Mouse (Mus musculus): ENCODE measurements around the gene Grb2. TPM values are rescaled to one million over a fixed set of nuclear protein-coding genes. Genes with fewer than 3 reads are reported as not detected.
A peak's percentile ranks its signal among the peaks of the same experiment; 100 is the strongest.

Gene Grb2
- polyA plus RNA-seq, 1 experiment from 2014 or later, result 193 TPM

DNA sequence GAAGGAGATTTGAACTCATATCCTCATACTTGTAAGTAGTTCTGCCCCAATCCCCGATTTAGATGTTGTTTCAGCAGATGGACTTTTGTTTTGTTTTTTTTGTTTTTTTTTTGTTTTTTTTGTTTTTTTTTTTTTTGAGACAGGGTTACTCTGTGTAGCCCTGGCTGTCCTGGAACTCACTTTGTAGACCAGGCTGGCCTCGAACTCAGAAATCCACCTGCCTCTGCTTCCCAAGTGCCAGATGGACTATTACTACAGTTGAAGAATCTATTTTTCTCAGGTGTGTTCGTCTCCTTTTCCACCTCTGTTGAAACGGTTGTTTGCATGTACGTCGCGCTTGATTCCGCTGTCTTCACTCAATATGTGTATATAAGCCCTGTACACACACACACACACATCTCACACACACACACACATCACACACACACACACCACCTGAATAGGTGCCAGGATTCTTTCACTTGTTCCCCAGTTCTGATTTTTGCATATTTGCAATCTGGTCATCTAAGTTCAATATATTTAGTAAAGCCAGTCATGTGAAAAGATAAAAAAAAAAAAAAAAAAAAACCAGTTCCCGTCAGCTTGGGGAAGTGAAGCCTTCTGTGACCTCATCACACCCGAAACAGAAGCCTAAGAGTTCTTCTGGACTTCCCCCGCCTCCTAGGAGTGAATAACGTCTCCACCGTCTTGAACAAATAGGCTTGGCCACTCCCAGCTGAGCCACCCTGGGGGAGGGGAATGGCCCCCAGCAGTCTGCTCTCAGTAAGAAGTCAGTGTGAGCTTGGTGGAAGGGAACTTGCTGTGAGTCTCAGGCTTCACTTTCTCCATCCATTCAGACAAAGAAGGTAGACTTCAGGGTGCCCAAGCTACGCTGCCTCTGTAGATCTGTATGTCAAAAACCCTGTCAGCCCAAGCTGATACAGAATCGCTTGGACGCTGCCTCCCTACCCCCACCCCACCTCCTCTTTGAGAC, 77.6 kb downstream of the Grb2 start:
- WGBS, result 52% methylated on average over 16 of the region's 16 CpGs

GRCm38 (mm10) chr11:115629734-115630531, 78.5 kb downstream of the Grb2 start:
- no peak for ATAC-seq
- Histone ChIP-seq H3K4me1 (ENCODE audit: control insufficient read depth, insufficient read depth, low read depth, low read length) (peaks cover 9% of the 10 kb centered on the region), H3K4me2 (ENCODE audit: low read length) (no peak overlapping the region), H3K27ac (ENCODE audit: low read depth, low read length) (no peak overlapping the region), H3K4me3 (ENCODE audit: low read length) (no peak overlapping the region), H3K27me3 (replicated peaks; ENCODE audit: control insufficient read depth, insufficient read depth, low read length) (no peaks in the 10 kb centered on the region), H3K36me3 (ENCODE audit: control insufficient read depth, insufficient read depth, low read length) (no peaks in the 10 kb centered on the region), H3K9ac (ENCODE audit: low read depth, low read length) (no peak overlapping the region), H3K9me3 (ENCODE audit: control insufficient read depth, low read length) (no peaks in the 10 kb centered on the region)
- 90% methylated on average over 13 of the region's 13 CpGs for WGBS

More for the DNA sequence above, 77.6 kb downstream of the Grb2 start:
- ATAC-seq, result no peak
- no peaks in the 10 kb centered on the region for H3K9me3 ChIP-seq (ENCODE audit: control insufficient read depth, low read length)
- H3K9ac ChIP-seq (ENCODE audit: low read depth, low read length), result no peak overlapping the region
- no peak overlapping the region for H3K27ac ChIP-seq (ENCODE audit: low read depth, low read length)
- no peaks in the 10 kb centered on the region for H3K27me3 ChIP-seq (replicated peaks; ENCODE audit: control insufficient read depth, insufficient read depth, low read length)
- H3K36me3 ChIP-seq (ENCODE audit: control insufficient read depth, insufficient read depth, low read length), result no peaks in the 10 kb centered on the region
- H3K4me2 ChIP-seq (ENCODE audit: low read length), result no peak overlapping the region
- H3K4me3 ChIP-seq (ENCODE audit: low read length), result no peak overlapping the region
- peaks cover 9% of the 10 kb centered on the region for H3K4me1 ChIP-seq (ENCODE audit: control insufficient read depth, insufficient read depth, low read depth, low read length)

- Histone ChIP-seq H3K27me3 (replicated peaks; ENCODE audit: control insufficient read depth, insufficient read depth, low read length) (no peaks in the 10 kb centered on the region), H3K4me2 (ENCODE audit: low read length) (peak overlapping the region; percentile 55), H3K27ac (ENCODE audit: low read depth, low read length) (no peak overlapping the region), H3K9ac (ENCODE audit: low read depth, low read length) (peak overlapping the region; percentile 50; the same call in 1 of the 2 replicates), H3K9me3 (ENCODE audit: control insufficient read depth, low read length) (no peaks in the 10 kb centered on the region), H3K4me3 (ENCODE audit: low read length) (peak overlapping the region; percentile 63), H3K4me1 (ENCODE audit: control insufficient read depth, insufficient read depth, low read depth, low read length) (peaks cover 9% of the 10 kb centered on the region), H3K36me3 (ENCODE audit: control insufficient read depth, insufficient read depth, low read length) (peaks cover 2% of the 10 kb centered on the region; the same call in 1 of the 2 replicates)
- ATAC-seq, result peak; percentile 28; the same call in 1 of the 2 replicates
- WGBS, result 56% methylated on average over 12 of the region's 13 CpGs
Observed at GRCm38 (mm10) chr11:115628465-115629101, 79.8 kb downstream of the Grb2 start.

GRCm38 (mm10) chr11:115627705-115628464, 80.5 kb downstream of the Grb2 start, which contains the start of gene Slc25a19:
Gene Slc25a19 (minus strand): TSS chr11:115628295.
- Histone ChIP-seq H3K27me3 (replicated peaks; ENCODE audit: control insufficient read depth, insufficient read depth, low read length) (no peaks in the 10 kb centered on the region), H3K36me3 (ENCODE audit: control insufficient read depth, insufficient read depth, low read length) (peaks cover 4% of the 10 kb centered on the region), H3K9ac (ENCODE audit: low read depth, low read length) (peak within 1 kb of the TSS; percentile 76), H3K9me3 (ENCODE audit: control insufficient read depth, low read length) (no peaks in the 10 kb centered on the region), H3K4me2 (ENCODE audit: low read length) (peak within 1 kb of the TSS; percentile 85), H3K4me1 (ENCODE audit: control insufficient read depth, insufficient read depth, low read depth, low read length) (peaks cover 9% of the 10 kb centered on the region), H3K27ac (ENCODE audit: low read depth, low read length) (peak within 1 kb of the TSS; percentile 19; the same call in 1 of the 2 replicates), H3K4me3 (ENCODE audit: low read length) (peak within 1 kb of the TSS; percentile 63)
- ATAC-seq, result peak; percentile 99
- under 1% methylated on average over 47 of the region's 47 CpGs for WGBS

- Histone ChIP-seq H3K4me1 (ENCODE audit: control insufficient read depth, insufficient read depth, low read depth, low read length) (peaks cover 9% of the 10 kb centered on the region), H3K4me2 (ENCODE audit: low read length) (peak overlapping the region; percentile 85), H3K27ac (ENCODE audit: low read depth, low read length) (no peak overlapping the region), H3K36me3 (ENCODE audit: control insufficient read depth, insufficient read depth, low read length) (peaks cover 12% of the 10 kb centered on the region), H3K4me3 (ENCODE audit: low read length) (peak overlapping the region; percentile 63), H3K27me3 (replicated peaks; ENCODE audit: control insufficient read depth, insufficient read depth, low read length) (no peaks in the 10 kb centered on the region), H3K9me3 (ENCODE audit: control insufficient read depth, low read length) (no peaks in the 10 kb centered on the region), H3K9ac (ENCODE audit: low read depth, low read length) (peak overlapping the region; percentile 76)
- no peak for ATAC-seq
- WGBS, result 57% methylated on average over 11 of the region's 11 CpGs
Observed at GRCm38 (mm10) chr11:115626824-115627616, 81.4 kb downstream of the Grb2 start.

GRCm38 (mm10) chr11:115625877-115626276, 82.5 kb downstream of the Grb2 start:
- Histone ChIP-seq H3K36me3 (ENCODE audit: control insufficient read depth, insufficient read depth, low read length) (peaks cover 15% of the 10 kb centered on the region), H3K4me2 (ENCODE audit: low read length) (no peak overlapping the region), H3K4me3 (ENCODE audit: low read length) (no peak overlapping the region), H3K27ac (ENCODE audit: low read depth, low read length) (no peak overlapping the region), H3K4me1 (ENCODE audit: control insufficient read depth, insufficient read depth, low read depth, low read length) (peaks cover 9% of the 10 kb centered on the region), H3K27me3 (replicated peaks; ENCODE audit: control insufficient read depth, insufficient read depth, low read length) (no peaks in the 10 kb centered on the region), H3K9ac (ENCODE audit: low read depth, low read length) (no peak overlapping the region), H3K9me3 (ENCODE audit: control insufficient read depth, low read length) (no peaks in the 10 kb centered on the region)
- ATAC-seq, result no peak
- 82% methylated on average over 9 of the region's 9 CpGs for WGBS

GRCm38 (mm10) chr11:115623487-115624070, 84.8 kb downstream of the Grb2 start:
- Histone ChIP-seq H3K4me2 (ENCODE audit: low read length) (no peak overlapping the region), H3K9ac (ENCODE audit: low read depth, low read length) (no peak overlapping the region), H3K4me1 (ENCODE audit: control insufficient read depth, insufficient read depth, low read depth, low read length) (peaks cover 7% of the 10 kb centered on the region), H3K36me3 (ENCODE audit: control insufficient read depth, insufficient read depth, low read length) (peaks cover 18% of the 10 kb centered on the region), H3K4me3 (ENCODE audit: low read length) (no peak overlapping the region), H3K27ac (ENCODE audit: low read depth, low read length) (no peak overlapping the region), H3K9me3 (ENCODE audit: control insufficient read depth, low read length) (no peaks in the 10 kb centered on the region), H3K27me3 (replicated peaks; ENCODE audit: control insufficient read depth, insufficient read depth, low read length) (no peaks in the 10 kb centered on the region)
- WGBS, result 75% methylated on average over 9 of the region's 9 CpGs
- ATAC-seq, result no peak
